Mouse (Mus musculus): ENCODE results near the gene Olfr1028. TPM values are rescaled to one million over a fixed set of nuclear protein-coding genes. Genes with fewer than 3 reads are reported as not detected.

Gene Olfr1028
- not detected in 2 replicates for polyA plus RNA-seq (2015; fragmentation: Nextera tagmentation; extraction: Ambion mirVana)

GRCm38 (mm10) chr2:85950137-85950536 is at the start of gene Olfr1028:
Gene Olfr1028 (plus strand): TSS chr2:85950437.
- no peak within 1 kb of the TSS for H3K27ac ChIP-seq (ENCODE audit: low read length)
- H3K4me2 ChIP-seq (ENCODE audit: low read length), result no peak within 1 kb of the TSS
- no peaks in the 10 kb centered on the region for H3K4me1 ChIP-seq (ENCODE audit: control insufficient read depth, insufficient read depth, low read length)
- WGBS, result 81% methylated on average over 1 of the region's 1 CpGs
- H3K9me3 ChIP-seq (replicated peaks; ENCODE audit: control insufficient read depth, low read length, poor library complexity, severe bottlenecking), result no peaks in the 10 kb centered on the region
- no peak within 1 kb of the TSS for H3K9ac ChIP-seq (ENCODE audit: low read depth, low read length)
- H3K36me3 ChIP-seq (ENCODE audit: control insufficient read depth, insufficient read depth, low read length), result no peaks in the 10 kb centered on the region
- no peaks in the 10 kb centered on the region for H3K27me3 ChIP-seq (ENCODE audit: control insufficient read depth, insufficient read depth, low read depth, low read length)
- no peak within 1 kb of the TSS for H3K4me3 ChIP-seq (ENCODE audit: low read depth, low read length)
- ATAC-seq, result no peak

DNA sequence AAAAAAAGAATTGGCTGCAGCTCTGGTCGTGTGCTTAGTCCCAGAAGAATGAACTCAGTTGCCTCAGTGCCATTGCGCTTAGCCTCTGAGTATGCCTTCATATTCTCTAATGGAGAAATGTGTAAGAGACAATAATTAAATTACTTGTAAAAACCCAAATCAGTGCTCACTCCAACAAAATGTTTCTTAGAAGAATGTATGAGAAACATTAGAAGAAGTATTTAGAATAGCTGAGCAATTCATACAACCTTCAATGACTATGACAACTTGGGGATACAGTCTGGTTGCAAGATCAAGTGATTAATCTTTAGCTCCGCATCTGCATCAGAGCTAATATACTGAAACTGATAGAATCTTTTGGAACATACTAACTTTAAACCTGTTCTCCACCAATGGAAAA is 45.3 kb upstream of the Olfr1028 start, which contains the start of gene Olfr1024:
Gene Olfr1024, minus strand, starts transcription at position 101 of the 400 bp plus-strand sequence.
- no peaks in the 10 kb centered on the region for H3K4me1 ChIP-seq (ENCODE audit: control insufficient read depth, insufficient read depth, low read length)
- H3K4me2 ChIP-seq (ENCODE audit: low read length), result no peak within 1 kb of the TSS
- WGBS, result 85% methylated on average over 3 of the region's 3 CpGs
- no peaks in the 10 kb centered on the region for H3K27me3 ChIP-seq (ENCODE audit: control insufficient read depth, insufficient read depth, low read depth, low read length)
- H3K4me3 ChIP-seq (ENCODE audit: low read depth, low read length), result no peak within 1 kb of the TSS
- H3K9me3 ChIP-seq (replicated peaks; ENCODE audit: control insufficient read depth, low read length, poor library complexity, severe bottlenecking), result no peaks in the 10 kb centered on the region
- no peak for ATAC-seq
- no peak within 1 kb of the TSS for H3K9ac ChIP-seq (ENCODE audit: low read depth, low read length)
- H3K27ac ChIP-seq (ENCODE audit: low read length), result no peak within 1 kb of the TSS
- no peaks in the 10 kb centered on the region for H3K36me3 ChIP-seq (ENCODE audit: control insufficient read depth, insufficient read depth, low read length)

GRCm38 (mm10) chr2:85913197-85913596 is 37.0 kb upstream of the Olfr1028 start:
- no peak overlapping the region for H3K27ac ChIP-seq (ENCODE audit: low read length)
- H3K9ac ChIP-seq (ENCODE audit: low read depth, low read length), result no peak overlapping the region
- H3K4me3 ChIP-seq (ENCODE audit: low read depth, low read length), result no peak overlapping the region
- ATAC-seq, result no peak
- H3K36me3 ChIP-seq (ENCODE audit: control insufficient read depth, insufficient read depth, low read length), result no peaks in the 10 kb centered on the region
- no peak overlapping the region for H3K4me2 ChIP-seq (ENCODE audit: low read length)
- no peaks in the 10 kb centered on the region for H3K27me3 ChIP-seq (ENCODE audit: control insufficient read depth, insufficient read depth, low read depth, low read length)
- H3K4me1 ChIP-seq (ENCODE audit: control insufficient read depth, insufficient read depth, low read length), result no peaks in the 10 kb centered on the region
- H3K9me3 ChIP-seq (replicated peaks; ENCODE audit: control insufficient read depth, low read length, poor library complexity, severe bottlenecking), result no peaks in the 10 kb centered on the region

- no peak for ATAC-seq
- no peak within 1 kb of the TSS for H3K9ac ChIP-seq (ENCODE audit: low read depth, low read length)
- H3K27me3 ChIP-seq (ENCODE audit: control insufficient read depth, insufficient read depth, low read depth, low read length), result no peaks in the 10 kb centered on the region
- H3K27ac ChIP-seq (ENCODE audit: low read length), result no peak within 1 kb of the TSS
- no peaks in the 10 kb centered on the region for H3K9me3 ChIP-seq (replicated peaks; ENCODE audit: control insufficient read depth, low read length, poor library complexity, severe bottlenecking)
- H3K4me2 ChIP-seq (ENCODE audit: low read length), result no peak within 1 kb of the TSS
- no peak within 1 kb of the TSS for H3K4me3 ChIP-seq (ENCODE audit: low read depth, low read length)
- H3K4me1 ChIP-seq (ENCODE audit: control insufficient read depth, insufficient read depth, low read length), result no peaks in the 10 kb centered on the region
- 57% methylated on average over 1 of the region's 1 CpGs for WGBS
- no peaks in the 10 kb centered on the region for H3K36me3 ChIP-seq (ENCODE audit: control insufficient read depth, insufficient read depth, low read length)
These were observed 35.3 kb upstream of the Olfr1028 start, which contains the start of gene Olfr1025-ps1 for GRCm38 (mm10) chr2:85914893-85915292. Gene Olfr1025-ps1 (plus strand): TSS chr2:85915193.

DNA sequence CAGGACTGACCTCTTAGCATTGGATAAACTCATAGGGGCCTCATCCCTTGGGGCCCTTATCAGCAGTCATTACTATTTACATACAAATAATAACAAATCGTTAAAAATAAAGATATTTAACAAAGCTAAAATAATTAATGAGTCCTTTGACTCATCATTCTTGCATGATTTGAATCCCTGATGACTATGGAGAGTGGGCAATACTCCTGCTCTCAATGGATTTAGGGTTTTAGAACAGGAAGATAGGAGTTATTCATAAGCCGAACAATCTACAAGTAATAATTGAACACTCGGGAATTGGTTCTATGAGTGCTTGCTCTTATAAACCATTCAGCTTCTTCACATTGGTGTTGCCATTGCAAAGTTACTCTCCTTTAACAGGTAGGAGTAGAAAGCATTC is 29.0 kb upstream of the Olfr1028 start, which contains the start of gene Olfr1026:
Gene Olfr1026, plus strand, starts transcription at position 301 of the 400 bp plus-strand sequence.
- 87% methylated on average over 3 of the region's 3 CpGs for WGBS
- H3K4me1 ChIP-seq (ENCODE audit: control insufficient read depth, insufficient read depth, low read length), result no peaks in the 10 kb centered on the region
- no peak within 1 kb of the TSS for H3K4me2 ChIP-seq (ENCODE audit: low read length)
- no peaks in the 10 kb centered on the region for H3K27me3 ChIP-seq (ENCODE audit: control insufficient read depth, insufficient read depth, low read depth, low read length)
- no peak within 1 kb of the TSS for H3K27ac ChIP-seq (ENCODE audit: low read length)
- no peak for ATAC-seq
- no peaks in the 10 kb centered on the region for H3K36me3 ChIP-seq (ENCODE audit: control insufficient read depth, insufficient read depth, low read length)
- H3K4me3 ChIP-seq (ENCODE audit: low read depth, low read length), result no peak within 1 kb of the TSS
- no peak within 1 kb of the TSS for H3K9ac ChIP-seq (ENCODE audit: low read depth, low read length)
- no peaks in the 10 kb centered on the region for H3K9me3 ChIP-seq (replicated peaks; ENCODE audit: control insufficient read depth, low read length, poor library complexity, severe bottlenecking)

DNA sequence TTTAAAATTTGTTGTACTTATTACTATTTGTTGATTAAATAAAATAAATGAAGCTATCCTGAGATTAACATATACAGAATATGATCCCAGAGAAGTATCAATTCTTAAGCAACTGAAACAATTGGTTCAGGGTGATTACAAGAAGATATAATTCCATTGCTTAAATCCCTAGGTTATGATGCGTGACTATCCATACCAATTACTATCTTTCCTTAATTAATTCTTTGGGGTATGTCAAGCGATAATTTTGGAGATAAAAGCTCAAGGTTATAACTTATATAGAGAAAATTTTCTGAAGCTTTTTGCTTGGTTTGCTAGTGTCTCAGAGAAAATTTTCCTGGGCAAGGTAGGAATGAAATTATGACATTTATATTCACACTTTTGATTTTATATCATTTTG is 23.4 kb downstream of the Olfr1028 start, which contains the start of gene Olfr1029:
Gene Olfr1029, plus strand, starts transcription at position 301 of the 400 bp plus-strand sequence.
- ATAC-seq, result no peak
- no peak within 1 kb of the TSS for H3K27ac ChIP-seq (ENCODE audit: low read length)
- no peak within 1 kb of the TSS for H3K4me2 ChIP-seq (ENCODE audit: low read length)
- no peaks in the 10 kb centered on the region for H3K27me3 ChIP-seq (ENCODE audit: control insufficient read depth, insufficient read depth, low read depth, low read length)
- no peaks in the 10 kb centered on the region for H3K4me1 ChIP-seq (ENCODE audit: control insufficient read depth, insufficient read depth, low read length)
- H3K9me3 ChIP-seq (replicated peaks; ENCODE audit: control insufficient read depth, low read length, poor library complexity, severe bottlenecking), result no peaks in the 10 kb centered on the region
- WGBS, result 84% methylated on average over 2 of the region's 2 CpGs
- H3K9ac ChIP-seq (ENCODE audit: low read depth, low read length), result no peak within 1 kb of the TSS
- no peak within 1 kb of the TSS for H3K4me3 ChIP-seq (ENCODE audit: low read depth, low read length)
- no peaks in the 10 kb centered on the region for H3K36me3 ChIP-seq (ENCODE audit: control insufficient read depth, insufficient read depth, low read length)

DNA sequence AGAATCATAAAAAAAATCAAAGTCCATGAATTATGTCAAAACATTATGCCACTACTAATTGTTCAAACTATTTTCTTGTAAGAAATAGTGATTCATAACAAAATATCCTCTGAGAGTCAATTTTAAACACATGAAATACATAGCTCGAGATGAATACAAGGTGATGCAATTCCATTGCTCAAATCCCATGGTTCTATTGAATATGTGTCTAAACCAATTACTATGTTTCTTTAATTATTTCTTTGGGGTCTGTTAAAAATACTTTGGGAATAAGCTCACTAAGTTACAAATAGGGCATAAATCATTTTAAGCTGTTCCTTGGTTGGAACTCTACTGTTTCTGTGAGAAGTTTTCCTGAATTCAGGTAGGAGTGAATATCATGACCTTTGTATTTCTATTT is 28.7 kb downstream of the Olfr1028 start, which contains the start of gene Olfr1030:
Gene Olfr1030, plus strand, starts transcription at position 301 of the 400 bp plus-strand sequence.
- Histone ChIP-seq H3K9me3 (replicated peaks; ENCODE audit: control insufficient read depth, low read length, poor library complexity, severe bottlenecking) (no peaks in the 10 kb centered on the region), H3K27me3 (ENCODE audit: control insufficient read depth, insufficient read depth, low read depth, low read length) (no peaks in the 10 kb centered on the region), H3K4me2 (ENCODE audit: low read length) (no peak within 1 kb of the TSS), H3K4me3 (ENCODE audit: low read depth, low read length) (no peak within 1 kb of the TSS), H3K9ac (ENCODE audit: low read depth, low read length) (no peak within 1 kb of the TSS), H3K36me3 (ENCODE audit: control insufficient read depth, insufficient read depth, low read length) (no peaks in the 10 kb centered on the region), H3K27ac (ENCODE audit: low read length) (no peak within 1 kb of the TSS), H3K4me1 (ENCODE audit: control insufficient read depth, insufficient read depth, low read length) (no peaks in the 10 kb centered on the region)
- no peak for ATAC-seq
- WGBS, result 73% methylated on average over 1 of the region's 1 CpGs

DNA sequence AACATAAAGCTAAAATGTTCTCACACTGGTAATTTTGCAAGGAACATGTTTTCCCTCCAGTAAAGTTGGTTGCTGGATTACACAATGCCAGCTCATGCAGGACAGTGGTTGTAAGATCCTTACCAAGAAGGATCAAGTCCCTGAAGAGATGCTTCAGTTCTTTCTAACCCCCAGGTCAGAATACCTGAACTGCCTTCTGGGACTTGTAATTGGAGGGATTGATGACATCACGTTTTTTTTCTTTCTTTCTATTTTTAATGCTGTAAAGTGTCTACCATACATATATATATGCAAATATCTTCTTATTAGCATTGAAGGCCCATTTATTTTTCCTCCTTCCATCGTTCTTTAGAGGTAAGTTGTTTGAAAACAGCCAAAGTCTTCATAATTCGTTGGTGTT is 39.8 kb downstream of the Olfr1028 start, which contains the start of gene Olfr1031:
Gene Olfr1031, plus strand, starts transcription at position 301 of the 400 bp plus-strand sequence.
- Histone ChIP-seq H3K4me3 (ENCODE audit: low read depth, low read length) (no peak within 1 kb of the TSS), H3K4me1 (ENCODE audit: control insufficient read depth, insufficient read depth, low read length) (no peaks in the 10 kb centered on the region), H3K4me2 (ENCODE audit: low read length) (no peak within 1 kb of the TSS), H3K27ac (ENCODE audit: low read length) (no peak within 1 kb of the TSS), H3K36me3 (ENCODE audit: control insufficient read depth, insufficient read depth, low read length) (no peaks in the 10 kb centered on the region), H3K27me3 (ENCODE audit: control insufficient read depth, insufficient read depth, low read depth, low read length) (no peaks in the 10 kb centered on the region), H3K9ac (ENCODE audit: low read depth, low read length) (no peak within 1 kb of the TSS), H3K9me3 (replicated peaks; ENCODE audit: control insufficient read depth, low read length, poor library complexity, severe bottlenecking) (no peaks in the 10 kb centered on the region)
- no peak for ATAC-seq
- 66% methylated on average over 3 of the region's 3 CpGs for WGBS

Data from midbrain, embryonic 16.5 days (tissue).